In genomic region chr11:55410502-55410901, GRCm38 (mm10) we compare ENCODE assay signal across 12 mouse cellular contexts. TPM values are rescaled to one million over a fixed set of nuclear protein-coding genes. Genes with fewer than 3 reads are reported as not detected.
DNase-seq lines count a peak whose midpoint lies in the region; ATAC-seq and TF ChIP-seq lines count a peak whose summit lies in the region.
"Had no signal": no experiment of that assay in that cellular context is flagged by ENCODE, and none has a peak within 500 bp of the region (broad histone marks: within the 10 kb centered on the region; RNA-seq: fewer than 3 reads in every experiment).

No protein-coding gene starts in this region.

- ATAC-seq in intestine, embryonic 14.5 days (replicated peaks; ENCODE audit: low FRiP score, low TSS enrichment, low read depth): no peak
- no peak for ATAC-seq in intestine, postnatal 0 days
- ATAC-seq in lung, embryonic 16.5 days (ENCODE audit: low read depth): no peak
- ATAC-seq in heart, embryonic 16.5 days (replicated peaks; ENCODE audit: extremely low read depth, insufficient read depth, low FRiP score): no peak
- no peak for ATAC-seq in stomach, embryonic 16.5 days (ENCODE audit: insufficient read depth, low FRiP score)
- ATAC-seq: midbrain, embryonic 16.5 days had no signal

- H3K9me3 ChIP-seq in intestine, embryonic 14.5 days (ENCODE audit: control insufficient read depth, low read length): no peaks in the 10 kb centered on the region
- no peaks in the 10 kb centered on the region for H3K9me3 ChIP-seq in intestine, postnatal 0 days (ENCODE audit: control insufficient read depth)
- no peaks in the 10 kb centered on the region for H3K9me3 ChIP-seq in lung, embryonic 16.5 days (ENCODE audit: control insufficient read depth, low read length)
- no peaks in the 10 kb centered on the region for H3K9me3 ChIP-seq in heart, embryonic 16.5 days (replicated peaks; ENCODE audit: control insufficient read depth, low read length)
- H3K9me3 ChIP-seq in stomach, embryonic 16.5 days (replicated peaks; ENCODE audit: control insufficient read depth, low read length): no peaks in the 10 kb centered on the region
- H3K9me3 ChIP-seq: hindbrain, embryonic 12.5 days had no signal

- TF ChIP-seq POLR2A in lung, adult 2 months (IDR thresholded peaks at IDR 0.05; ENCODE audit: borderline replicate concordance, extremely low read depth, low read depth, low read length): no peak

- H3K4me2 ChIP-seq in intestine, embryonic 14.5 days (ENCODE audit: low read length): no peak overlapping the region
- no peak overlapping the region for H3K4me2 ChIP-seq in intestine, postnatal 0 days (replicated peaks; ENCODE audit: low read depth)
- no peak overlapping the region for H3K4me2 ChIP-seq in lung, embryonic 16.5 days (ENCODE audit: low read depth, low read length)
- no peak overlapping the region for H3K4me2 ChIP-seq in heart, embryonic 16.5 days (ENCODE audit: low read depth, low read length)
- H3K4me2 ChIP-seq in stomach, embryonic 16.5 days (ENCODE audit: low read depth, low read length): no peak overlapping the region
- H3K4me2 ChIP-seq: hindbrain, embryonic 12.5 days had no signal

- DNase-seq in intestine, embryonic 14.5 days (ENCODE audit: low spot score): no peak
- DNase-seq in lung, adult 2 months: no peak
- DNase-seq in left cerebral cortex, adult 18-20 months (ENCODE audit: low spot score in 2 of 2): no peak
- DNase-seq: adrenal gland, postnatal 10 days; lung, postnatal 10 days had no signal

- H3K36me3 ChIP-seq in intestine, embryonic 14.5 days (ENCODE audit: control insufficient read depth, insufficient read depth, low read length): peaks cover 63% of the 10 kb centered on the region
- peaks cover 22% of the 10 kb centered on the region for H3K36me3 ChIP-seq in intestine, postnatal 0 days (ENCODE audit: control insufficient read depth, insufficient read depth)
- peaks cover 44% of the 10 kb centered on the region for H3K36me3 ChIP-seq in lung, embryonic 16.5 days (ENCODE audit: control insufficient read depth, insufficient read depth, low read length)
- H3K36me3 ChIP-seq in heart, embryonic 16.5 days (ENCODE audit: control insufficient read depth, insufficient read depth): peaks cover 48% of the 10 kb centered on the region
- peaks cover 24% of the 10 kb centered on the region; the same call in 1 of the 2 replicates for H3K36me3 ChIP-seq in stomach, embryonic 16.5 days (ENCODE audit: control insufficient read depth, insufficient read depth, low read length)

- no peak for TF ChIP-seq CTCF in intestine, postnatal 0 days (IDR thresholded peaks at IDR 0.05; ENCODE audit: low read depth)
- TF ChIP-seq CTCF in lung, adult 2 months (IDR thresholded peaks at IDR 0.05; ENCODE audit: insufficient read depth, low read length): no peak

- 61% methylated on average over 3 of the region's 3 CpGs for WGBS in intestine, embryonic 14.5 days
- 46% methylated on average over 3 of the region's 3 CpGs for WGBS in intestine, postnatal 0 days
- WGBS in lung, embryonic 16.5 days: 43% methylated on average over 3 of the region's 3 CpGs
- WGBS in lung, adult 2 months: 23% methylated on average over 3 of the region's 3 CpGs
- 50% methylated on average over 3 of the region's 3 CpGs for WGBS in heart, embryonic 16.5 days
- 49% methylated on average over 3 of the region's 3 CpGs for WGBS in stomach, embryonic 16.5 days

- peak overlapping the region; percentile 22; the same call in 1 of the 2 replicates for H3K27ac ChIP-seq in intestine, embryonic 14.5 days (ENCODE audit: low read depth)
- no peak overlapping the region; the same call in 1 of the 2 replicates for H3K27ac ChIP-seq in intestine, postnatal 0 days (ENCODE audit: low read depth, low read length)
- H3K27ac ChIP-seq in lung, embryonic 16.5 days (ENCODE audit: low read length): peak overlapping the region; percentile 62
- H3K27ac ChIP-seq in heart, embryonic 16.5 days (ENCODE audit: low read length): peak overlapping the region; percentile 68
- peak overlapping the region; percentile 43 for H3K27ac ChIP-seq in stomach, embryonic 16.5 days (ENCODE audit: low read length)
- H3K27ac ChIP-seq: hindbrain, embryonic 12.5 days had no signal

- no peak overlapping the region for H3K9ac ChIP-seq in intestine, embryonic 14.5 days (ENCODE audit: low read length)
- H3K9ac ChIP-seq in intestine, postnatal 0 days (ENCODE audit: low read depth, low read length): no peak overlapping the region
- H3K9ac ChIP-seq in lung, embryonic 16.5 days (ENCODE audit: low read length): no peak overlapping the region
- no peak overlapping the region for H3K9ac ChIP-seq in heart, embryonic 16.5 days (ENCODE audit: low read length)
- H3K9ac ChIP-seq in stomach, embryonic 16.5 days (ENCODE audit: low read length): peak overlapping the region; percentile 20; the same call in 1 of the 2 replicates
- H3K9ac ChIP-seq: hindbrain, embryonic 12.5 days had no signal

- no peaks in the 10 kb centered on the region for H3K27me3 ChIP-seq in intestine, embryonic 14.5 days (replicated peaks; ENCODE audit: control insufficient read depth, insufficient read depth, low read length)
- no peaks in the 10 kb centered on the region for H3K27me3 ChIP-seq in intestine, postnatal 0 days (replicated peaks; ENCODE audit: control insufficient read depth, insufficient read depth, low read length)
- H3K27me3 ChIP-seq in lung, embryonic 16.5 days (ENCODE audit: control insufficient read depth, insufficient read depth, low read depth, low read length): no peaks in the 10 kb centered on the region
- no peaks in the 10 kb centered on the region for H3K27me3 ChIP-seq in heart, embryonic 16.5 days (ENCODE audit: control insufficient read depth, insufficient read depth, low read length)
- H3K27me3 ChIP-seq in stomach, embryonic 16.5 days (ENCODE audit: control insufficient read depth, insufficient read depth, low read length): no peaks in the 10 kb centered on the region
- H3K27me3 ChIP-seq: hindbrain, embryonic 12.5 days had no signal

- no peak overlapping the region for H3K4me3 ChIP-seq in intestine, embryonic 14.5 days (ENCODE audit: low read depth, low read length)
- H3K4me3 ChIP-seq in intestine, postnatal 0 days (ENCODE audit: low read depth, low read length): no peak overlapping the region
- H3K4me3 ChIP-seq in lung, embryonic 16.5 days (ENCODE audit: low read length): no peak overlapping the region
- no peak overlapping the region for H3K4me3 ChIP-seq in lung, adult 2 months (replicated peaks; ENCODE audit: extremely low read depth, low read depth, low read length)
- no peak overlapping the region for H3K4me3 ChIP-seq in heart, embryonic 16.5 days (ENCODE audit: low read length)
- no peak overlapping the region for H3K4me3 ChIP-seq in stomach, embryonic 16.5 days (replicated peaks; ENCODE audit: low read length)
- H3K4me3 ChIP-seq: hindbrain, embryonic 12.5 days had no signal

- H3K4me1 ChIP-seq in intestine, embryonic 14.5 days (replicated peaks; ENCODE audit: control insufficient read depth, insufficient read depth, low read length): peaks cover 21% of the 10 kb centered on the region
- no peaks in the 10 kb centered on the region for H3K4me1 ChIP-seq in intestine, postnatal 0 days (replicated peaks; ENCODE audit: control insufficient read depth, insufficient read depth, low read length)
- peaks cover 51% of the 10 kb centered on the region for H3K4me1 ChIP-seq in lung, embryonic 16.5 days (replicated peaks; ENCODE audit: control insufficient read depth, insufficient read depth, low read length)
- H3K4me1 ChIP-seq in lung, adult 2 months (ENCODE audit: control insufficient read depth, insufficient read depth, low read length): peaks cover 32% of the 10 kb centered on the region
- H3K4me1 ChIP-seq in heart, embryonic 16.5 days (ENCODE audit: control insufficient read depth, insufficient read depth, low read length): peaks cover 36% of the 10 kb centered on the region
- peaks cover 39% of the 10 kb centered on the region for H3K4me1 ChIP-seq in stomach, embryonic 16.5 days (ENCODE audit: control insufficient read depth, insufficient read depth, low read length)

RNA-seq across cellular contexts. Expression of gene Sparc, which starts 12.5 kb away (rescaled TPM):
- 1,391 and 1,474 TPM in 2 replicates for polyA plus RNA-seq in intestine, embryonic 14.5 days (2014; fragmentation: Nextera tagmentation; extraction: Ambion mirVana)
- 931 and 943 TPM in 2 replicates for polyA plus RNA-seq in intestine, postnatal 0 days (2015; fragmentation: Nextera tagmentation; extraction: Ambion mirVana)
- 2,256 and 2,274 TPM in 2 replicates for polyA plus RNA-seq in lung, embryonic 16.5 days (2015; fragmentation: Nextera tagmentation; extraction: Ambion mirVana)
- 2,531 and 3,134 TPM in 2 replicates for polyA plus RNA-seq in lung, adult 2 months (2012; rRNA removed)
- 1,876 and 1,966 TPM in 2 replicates for polyA plus RNA-seq in heart, embryonic 16.5 days (2015; fragmentation: Nextera tagmentation; extraction: Ambion mirVana)
- polyA plus RNA-seq in stomach, embryonic 16.5 days (2015; fragmentation: Nextera tagmentation; extraction: Ambion mirVana): 2,158 and 2,387 TPM in 2 replicates
- total RNA-seq in left cerebral cortex, adult 18-20 months (2021): 100 to 1,000 TPM; 174 to 202 TPM
- total RNA-seq: common myeloid progenitor, adult 5-6 weeks had no signal

RNA-seq across cellular contexts. Expression of gene Atox1, which starts 50.5 kb away (rescaled TPM):
- 400 and 443 TPM in 2 replicates for polyA plus RNA-seq in intestine, embryonic 14.5 days (2014; fragmentation: Nextera tagmentation; extraction: Ambion mirVana)
- 637 and 641 TPM in 2 replicates for polyA plus RNA-seq in intestine, postnatal 0 days (2015; fragmentation: Nextera tagmentation; extraction: Ambion mirVana)
- 581 and 600 TPM in 2 replicates for polyA plus RNA-seq in lung, embryonic 16.5 days (2015; fragmentation: Nextera tagmentation; extraction: Ambion mirVana)
- polyA plus RNA-seq in lung, adult 2 months (2012; rRNA removed): 243 and 337 TPM in 2 replicates
- polyA plus RNA-seq in heart, embryonic 16.5 days (2015; fragmentation: Nextera tagmentation; extraction: Ambion mirVana): 213 and 263 TPM in 2 replicates
- polyA plus RNA-seq in stomach, embryonic 16.5 days (2015; fragmentation: Nextera tagmentation; extraction: Ambion mirVana): 421 and 424 TPM in 2 replicates
- total RNA-seq in left cerebral cortex, adult 18-20 months (2021): 100 to 1,000 TPM in 1 of 2 experiments, 10 to 100 TPM in 1; 84.3 to 103 TPM

RNA-seq across cellular contexts. Expression of gene G3bp1, which starts 59.0 kb away (rescaled TPM):
- 198 and 212 TPM in 2 replicates for polyA plus RNA-seq in intestine, embryonic 14.5 days (2014; fragmentation: Nextera tagmentation; extraction: Ambion mirVana)
- polyA plus RNA-seq in intestine, postnatal 0 days (2015; fragmentation: Nextera tagmentation; extraction: Ambion mirVana): 41.0 and 43.6 TPM in 2 replicates
- polyA plus RNA-seq in lung, embryonic 16.5 days (2015; fragmentation: Nextera tagmentation; extraction: Ambion mirVana): 141 and 152 TPM in 2 replicates
- 20.5 and 21.8 TPM in 2 replicates for polyA plus RNA-seq in lung, adult 2 months (2012; rRNA removed)
- polyA plus RNA-seq in heart, embryonic 16.5 days (2015; fragmentation: Nextera tagmentation; extraction: Ambion mirVana): 104 and 106 TPM in 2 replicates
- polyA plus RNA-seq in stomach, embryonic 16.5 days (2015; fragmentation: Nextera tagmentation; extraction: Ambion mirVana): 130 and 142 TPM in 2 replicates
- 10 to 100 TPM; 34.4 to 35.7 TPM for total RNA-seq in left cerebral cortex, adult 18-20 months (2021)
